Mouse (Mus musculus) forebrain, postnatal 0 days (tissue): ENCODE data around the gene Rfc4. TPM values are rescaled to one million over a fixed set of nuclear protein-coding genes. Genes with fewer than 3 reads are reported as not detected.

Experiments used
- ATAC-seq: fragments of 200-750 bp; cut with Nextera tagmentation; 2 replicates; pipeline ENCODE4 v1.8.0; 2017; ENCODE audit warnings: mild to moderate bottlenecking, moderate library complexity
- DNase-seq: peaks from one replicate; pipeline ENCODE4 v3.0.0-alpha.2; 2015
- H3K27ac ChIP-seq: fragments of 300-500 bp; sonication (generic); 2 replicates; pipeline ENCODE4 v1.5.1; 2014; ENCODE audit warnings: low read depth, mild to moderate bottlenecking, antibody characterized with exemption, low read length, moderate library complexity, mixed read lengths
- H3K27me3 ChIP-seq: fragments of 300-500 bp; sonication (generic); 2 replicates; pipeline ENCODE4 v1.6.1; 2014; ENCODE audit warnings: mild to moderate bottlenecking, low read length, mixed read lengths; ENCODE audit not compliant: insufficient read depth
- H3K36me3 ChIP-seq: fragments of 300-500 bp; sonication (generic); 2 replicates; pipeline ENCODE4 v1.6.1; 2014; ENCODE audit warnings: mild to moderate bottlenecking, moderate library complexity; ENCODE audit not compliant: insufficient read depth
- H3K4me1 ChIP-seq: fragments of 300-500 bp; sonication (generic); 2 replicates; pipeline ENCODE4 v1.6.1; 2014; ENCODE audit warnings: antibody characterized with exemption; ENCODE audit not compliant: insufficient read depth
- H3K4me2 ChIP-seq: fragments of 300-500 bp; sonication (generic); 2 replicates; pipeline ENCODE4 v1.6.1; 2014; ENCODE audit warnings: low read depth, mild to moderate bottlenecking, moderate library complexity
- H3K4me3 ChIP-seq: fragments of 300-500 bp; sonication (generic); 2 replicates; pipeline ENCODE4 v1.5.1; 2014; ENCODE audit warnings: low read depth, low read length, mixed read lengths
- H3K9ac ChIP-seq: fragments of 300-500 bp; sonication (generic); 2 replicates; pipeline ENCODE4 v1.6.1; 2014; ENCODE audit warnings: mild to moderate bottlenecking
- H3K9me3 ChIP-seq: fragments of 300-500 bp; sonication (generic); 2 replicates; pipeline ENCODE4 v1.6.1; 2016; ENCODE audit warnings: low read length
- CTCF ChIP-seq: sonication (generic); IDR thresholded peaks from 2 replicates; pipeline ENCODE4 v1.5.1; 2016; ENCODE audit warnings: antibody characterized with exemption, control low read depth, low read depth
- WGBS: fragments of 180-500 bp; shearing (Covaris S2); extraction: QIAGEN DNeasy Blood & Tissue Kit; methylation state at CpG from one replicate; pipeline ENCODE4 v1.1.7; 2014; 5-methylcytosine and 5-hydroxymethylcytosine counted together
- polyA plus RNA-seq: library from polyadenylated mRNA; unstranded; fragments of >200 nt; fragmentation: Nextera tagmentation; extraction: Ambion mirVana; gene quantifications from 2 replicates; pipeline ENCODE4 v1.2.1, GENCODE M21; 2015
- total RNA-seq: library from RNA; depleted of rRNA; stranded (reverse); fragments of >200 nt; gene quantifications from 2 replicates; pipeline ENCODE4 v1.2.3, GENCODE M21; 2014

Rfc4 gene
- total and polyA plus RNA-seq, 2 experiments from 2014 or later, result 20.4 to 32.0 TPM

GRCm38 (mm10) chr16:23122446-23122845 lies 5.1 kb downstream of the Rfc4 start:
- 87% methylated on average over 3 of the region's 3 CpGs for WGBS
- Histone ChIP-seq H3K9me3 (no peaks in the 10 kb centered on the region), H3K4me2 (no peak overlapping the region), H3K4me1 (no peaks in the 10 kb centered on the region), H3K9ac (no peak overlapping the region), H3K36me3 (peaks cover 18% of the 10 kb centered on the region; the same call in 1 of the 2 replicates), H3K4me3 (no peak overlapping the region), H3K27ac (no peak overlapping the region), H3K27me3 (no peaks in the 10 kb centered on the region)
- no peak for TF ChIP-seq CTCF
- no peak for DNase-seq
- no peak for ATAC-seq

GRCm38 (mm10) chr16:23117173-23117572 lies 10.4 kb downstream of the Rfc4 start:
- TF ChIP-seq CTCF, result no peak
- DNase-seq (no peak), ATAC-seq (no peak)
- H3K27me3 ChIP-seq, result no peaks in the 10 kb centered on the region
- H3K9me3 ChIP-seq, result no peaks in the 10 kb centered on the region
- no peak overlapping the region for H3K4me3 ChIP-seq
- no peak overlapping the region for H3K9ac ChIP-seq
- WGBS, result 70% methylated on average over 4 of the region's 4 CpGs
- H3K27ac ChIP-seq, result no peak overlapping the region
- H3K4me2 ChIP-seq, result no peak overlapping the region
- no peaks in the 10 kb centered on the region for H3K4me1 ChIP-seq
- H3K36me3 ChIP-seq, result peaks cover 37% of the 10 kb centered on the region

GRCm38 (mm10) chr16:23115486-23115885 lies 12.1 kb downstream of the Rfc4 start:
- DNase-seq (no peak), ATAC-seq (no peak)
- no peak overlapping the region for H3K4me2 ChIP-seq
- no peak overlapping the region for H3K27ac ChIP-seq
- H3K9ac ChIP-seq, result no peak overlapping the region
- 82% methylated on average over 3 of the region's 3 CpGs for WGBS
- H3K9me3 ChIP-seq, result no peaks in the 10 kb centered on the region
- H3K4me3 ChIP-seq, result no peak overlapping the region
- no peaks in the 10 kb centered on the region for H3K4me1 ChIP-seq
- H3K27me3 ChIP-seq, result no peaks in the 10 kb centered on the region
- TF ChIP-seq CTCF, result no peak
- H3K36me3 ChIP-seq, result peaks cover 51% of the 10 kb centered on the region

GRCm38 (mm10) chr16:23114339-23115171 lies 13.0 kb downstream of the Rfc4 start:
- no peak for TF ChIP-seq CTCF
- no peaks in the 10 kb centered on the region for H3K27me3 ChIP-seq
- no peak overlapping the region for H3K4me2 ChIP-seq
- WGBS, result 64% methylated on average over 5 of the region's 5 CpGs
- H3K27ac ChIP-seq, result no peak overlapping the region
- no peak overlapping the region for H3K9ac ChIP-seq
- no peaks in the 10 kb centered on the region for H3K9me3 ChIP-seq
- H3K36me3 ChIP-seq, result peaks cover 51% of the 10 kb centered on the region
- peaks cover 6% of the 10 kb centered on the region for H3K4me1 ChIP-seq
- ATAC-seq (0 out of 2 replicates have a peak, but pooled peaks have one; percentile 38), DNase-seq (peak; percentile 18)
- no peak overlapping the region for H3K4me3 ChIP-seq

- Histone ChIP-seq H3K4me3 (no peak overlapping the region), H3K36me3 (peaks cover 54% of the 10 kb centered on the region), H3K4me1 (peaks cover 11% of the 10 kb centered on the region), H3K27me3 (no peaks in the 10 kb centered on the region), H3K4me2 (no peak overlapping the region), H3K27ac (no peak overlapping the region), H3K9me3 (no peaks in the 10 kb centered on the region), H3K9ac (no peak overlapping the region)
- DNase-seq (no peak), ATAC-seq (no peak)
- TF ChIP-seq CTCF, result no peak
Observed at GRCm38 (mm10) chr16:23113903-23114302, 13.6 kb downstream of the Rfc4 start.

GRCm38 (mm10) chr16:23112861-23113435 lies 14.6 kb downstream of the Rfc4 start:
- peaks cover 55% of the 10 kb centered on the region for H3K36me3 ChIP-seq
- 40% methylated on average over 9 of the region's 9 CpGs for WGBS
- H3K4me2 ChIP-seq, result no peak overlapping the region
- peaks cover 11% of the 10 kb centered on the region for H3K4me1 ChIP-seq
- H3K9me3 ChIP-seq, result no peaks in the 10 kb centered on the region
- H3K27me3 ChIP-seq, result no peaks in the 10 kb centered on the region
- ATAC-seq (no peak), DNase-seq (no peak)
- TF ChIP-seq CTCF, result no peak
- no peak overlapping the region for H3K4me3 ChIP-seq
- no peak overlapping the region for H3K27ac ChIP-seq
- H3K9ac ChIP-seq, result no peak overlapping the region

GRCm38 (mm10) chr16:23112348-23112747 lies 15.2 kb downstream of the Rfc4 start:
- Histone ChIP-seq H3K4me3 (no peak overlapping the region), H3K9ac (no peak overlapping the region), H3K9me3 (no peaks in the 10 kb centered on the region), H3K4me1 (peaks cover 11% of the 10 kb centered on the region), H3K27me3 (no peaks in the 10 kb centered on the region), H3K27ac (no peak overlapping the region), H3K4me2 (no peak overlapping the region), H3K36me3 (peaks cover 55% of the 10 kb centered on the region)
- 76% methylated on average over 12 of the region's 12 CpGs for WGBS
- ATAC-seq (no peak), DNase-seq (no peak)
- TF ChIP-seq CTCF, result no peak
